Mouse (Mus musculus): Measurements from ENCODE around the gene Sfxn4.

DNA sequence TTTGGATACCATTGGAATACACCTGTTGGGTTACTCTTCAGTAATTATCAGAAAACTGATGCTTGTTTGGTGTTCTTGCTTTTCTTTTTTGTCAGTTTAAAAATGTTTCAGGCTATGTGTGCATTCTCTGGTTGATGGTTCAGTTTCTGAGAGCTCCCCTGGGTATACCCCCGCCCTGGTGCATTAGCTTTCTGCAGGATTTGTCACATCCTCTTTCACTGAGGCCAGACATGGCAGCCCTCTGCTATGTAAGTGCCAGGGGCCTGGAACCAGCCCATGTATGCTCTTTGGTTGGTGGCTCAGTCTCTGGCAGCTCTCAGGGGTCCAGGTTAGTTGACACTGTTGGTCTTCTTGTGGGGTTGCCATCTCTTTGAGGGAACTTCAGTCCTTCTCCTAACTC lies 42.7 kb upstream of the Sfxn4 start:
- TF ChIP-seq POLR2A (IDR thresholded peaks at IDR 0.05; ENCODE audit: insufficient read length, low read depth) (no peak), MYOD1 (IDR thresholded peaks at IDR 0.05; ENCODE audit: control insufficient read depth in 1 of 3, insufficient read length in 2 of 3, low read depth in 2 of 3) (no peak), SRF (IDR thresholded peaks at IDR 0.05; ENCODE audit: control insufficient read depth, insufficient read length, low read depth) (no peak), MYOG (IDR thresholded peaks at IDR 0.05; ENCODE audit: control insufficient read depth in 1 of 3, insufficient read depth in 1 of 3, insufficient read length in 2 of 3, low read depth in 2 of 3) (no peak), MAX (IDR thresholded peaks at IDR 0.05; ENCODE audit: low read depth) (no peak), E2F4 (IDR thresholded peaks at IDR 0.05; ENCODE audit: insufficient read depth) (no peak), USF1 (IDR thresholded peaks at IDR 0.05; ENCODE audit: low read depth) (no peak), REST (IDR thresholded peaks at IDR 0.05; ENCODE audit: insufficient read depth, insufficient read length) (no peak), TCF12 (IDR thresholded peaks at IDR 0.05; ENCODE audit: insufficient read depth, poor library complexity, severe bottlenecking) (no peak), POLR2AphosphoS2 (IDR thresholded peaks at IDR 0.05; ENCODE audit: insufficient read length, low read depth) (no peak), CEBPB (IDR thresholded peaks at IDR 0.05; ENCODE audit: insufficient read depth, poor library complexity, severe bottlenecking) (no peak), TCF3 (IDR thresholded peaks at IDR 0.05; ENCODE audit: insufficient read length, low read depth) (no peak)
